Mouse (Mus musculus) liver, adult (tissue): ENCODE results near the gene Ttyh1.

Source experiments
- GATA4 ChIP-seq: IDR thresholded peaks from 2 replicates; pipeline ENCODE4 v1.6.1; 2014; ENCODE audit warnings: mild to moderate bottlenecking, low read length; ENCODE audit not compliant: insufficient replicate concordance

Gene Ttyh1

DNA sequence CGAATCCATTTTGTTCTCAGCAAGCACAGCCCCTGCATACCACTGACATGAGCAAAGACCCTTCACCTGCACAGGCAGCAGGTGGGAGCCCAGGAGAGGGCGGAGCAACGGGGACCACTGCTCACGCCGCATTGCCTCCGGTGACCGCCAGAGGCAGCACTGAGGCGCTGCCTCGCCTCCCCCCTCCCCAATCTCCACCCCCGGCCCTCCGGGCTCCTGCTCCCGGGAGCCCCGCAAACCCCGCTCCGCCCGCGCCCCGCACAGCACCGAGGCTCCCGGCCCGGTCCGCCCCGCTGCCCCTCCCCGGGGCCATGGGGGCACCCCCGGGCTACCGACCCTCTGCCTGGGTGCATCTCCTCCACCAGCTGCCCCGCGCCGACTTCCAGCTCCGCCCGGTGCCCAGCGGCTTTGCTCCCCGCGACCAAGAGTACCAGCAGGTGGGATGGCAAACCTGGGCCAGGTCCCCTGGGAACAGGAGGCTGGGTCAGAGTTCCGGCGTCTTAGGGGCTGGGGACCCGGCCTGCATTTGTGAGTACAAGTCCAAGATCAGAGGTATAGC lies at the start of gene Ttyh1:
Gene Ttyh1 (plus strand): TSS at position 65 of the 559 bp plus-strand sequence.
- no peak for TF ChIP-seq GATA4

DNA sequence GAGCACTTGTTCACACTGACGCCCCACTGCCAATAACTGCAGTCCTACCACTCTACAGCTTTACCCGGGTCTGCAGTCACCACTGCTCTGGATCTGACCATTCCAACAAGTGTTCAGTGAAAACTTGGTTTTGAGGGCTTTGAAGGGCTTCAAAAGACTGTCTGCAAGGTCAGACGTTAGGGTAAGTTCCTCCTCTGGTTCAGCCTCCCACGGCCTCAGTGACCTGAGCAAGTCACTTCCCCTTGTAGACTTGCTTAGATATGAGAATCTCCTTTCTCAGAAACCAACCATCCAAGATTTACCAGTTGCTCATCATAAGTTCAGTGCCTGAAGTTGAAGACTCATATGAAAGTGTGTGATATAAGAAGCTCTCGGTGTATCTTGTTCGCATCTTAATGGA lies 48.1 kb upstream of the Ttyh1 start:
- TF ChIP-seq GATA4 = no peak

DNA sequence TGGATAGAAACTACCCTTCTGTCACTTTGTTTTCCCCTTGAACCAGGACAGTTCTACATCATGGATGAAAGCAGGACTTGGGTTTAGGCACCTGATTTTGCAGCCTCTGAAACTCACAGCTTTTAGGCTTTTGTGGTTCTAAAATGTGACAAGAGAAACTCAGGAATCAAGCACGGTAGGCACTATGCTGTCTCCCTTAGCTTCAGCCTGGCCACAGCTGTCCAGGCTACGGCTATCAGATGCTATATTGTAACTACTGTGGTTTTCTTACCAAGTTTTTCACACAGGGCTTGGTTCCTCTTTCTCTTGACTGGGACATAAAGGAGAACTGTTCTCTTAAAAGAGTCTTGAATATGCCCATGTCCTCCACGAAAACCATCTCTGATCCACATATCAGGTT lies 46.1 kb upstream of the Ttyh1 start:
- TF ChIP-seq GATA4 = no peak

DNA sequence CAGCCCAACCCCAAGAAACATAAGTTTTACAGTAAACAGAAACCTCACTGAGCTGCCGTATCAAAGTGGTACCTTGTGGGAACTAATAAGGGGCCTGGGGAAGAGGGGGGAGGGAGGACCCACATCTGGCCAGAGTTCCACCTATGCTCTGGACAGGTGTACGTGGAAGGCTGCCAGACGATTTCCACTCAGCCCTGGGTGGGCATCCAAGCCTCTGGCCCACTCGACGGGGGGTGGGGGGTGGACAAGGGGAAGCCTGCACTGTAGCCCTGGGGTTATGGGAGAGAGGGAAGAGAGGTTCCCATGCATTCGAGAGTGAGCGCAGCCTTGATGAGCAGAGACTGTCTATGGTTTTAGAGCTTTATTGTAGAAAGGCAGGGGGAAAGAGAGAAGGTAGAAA lies 39.7 kb upstream of the Ttyh1 start:
- no peak for TF ChIP-seq GATA4

DNA sequence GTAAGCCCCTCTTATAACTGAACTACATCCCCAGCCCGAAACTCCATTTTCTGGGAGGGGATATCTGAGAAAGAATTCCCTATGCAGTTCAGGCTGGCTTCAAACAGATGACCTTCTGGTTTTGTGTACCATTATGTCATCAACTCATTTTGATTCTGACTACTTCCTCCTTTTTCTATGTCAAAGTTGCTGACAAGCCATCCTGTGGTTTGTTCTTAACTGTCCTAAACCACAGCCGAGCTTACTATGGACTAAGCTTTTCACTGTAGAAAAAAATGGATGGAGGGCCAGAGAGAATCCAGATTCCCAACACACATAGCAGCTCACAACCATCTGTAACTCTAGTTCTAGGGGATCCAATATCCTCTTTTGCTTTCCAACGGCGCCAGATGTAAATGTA lies 38.7 kb upstream of the Ttyh1 start:
- TF ChIP-seq GATA4 = no peak

DNA sequence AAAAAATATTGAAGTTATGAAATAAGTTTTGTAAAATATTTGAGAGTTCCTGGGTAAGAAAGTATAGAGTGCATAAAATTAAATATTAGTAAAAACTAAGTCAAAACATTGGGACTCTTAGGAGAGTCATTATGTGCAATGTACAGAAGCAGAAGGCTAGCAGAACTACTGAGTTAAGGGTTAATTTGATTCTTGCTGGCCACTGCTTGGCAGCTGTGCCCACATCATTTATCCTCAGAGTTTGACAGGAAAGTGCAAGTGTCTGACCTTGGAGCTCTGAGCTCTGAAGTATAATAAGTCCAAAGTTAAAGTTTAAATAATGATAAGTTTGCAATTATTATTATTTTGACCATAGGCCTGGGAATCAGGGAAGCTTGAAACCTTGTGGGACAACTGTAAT lies 37.5 kb upstream of the Ttyh1 start:
- TF ChIP-seq GATA4 = no peak

DNA sequence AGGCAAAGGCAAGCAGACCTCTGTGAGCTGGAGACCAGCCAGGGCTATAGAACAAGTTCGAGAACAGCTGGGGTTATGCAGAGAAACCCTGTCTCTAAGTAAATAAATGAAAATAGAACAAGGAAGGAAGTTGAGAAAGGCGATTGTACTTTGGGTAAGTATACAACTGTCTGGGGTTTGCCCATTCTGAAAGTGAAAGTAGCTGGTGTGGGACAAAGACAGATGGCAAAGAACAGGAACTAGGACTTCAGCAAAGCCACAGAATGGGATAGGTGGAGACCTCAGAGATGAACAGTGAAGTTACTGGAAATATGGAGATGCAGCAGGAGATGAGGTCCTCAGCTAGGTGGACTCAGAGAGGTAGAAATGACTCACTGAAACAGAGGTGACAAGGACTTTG lies 36.4 kb upstream of the Ttyh1 start:
- no peak for TF ChIP-seq GATA4

DNA sequence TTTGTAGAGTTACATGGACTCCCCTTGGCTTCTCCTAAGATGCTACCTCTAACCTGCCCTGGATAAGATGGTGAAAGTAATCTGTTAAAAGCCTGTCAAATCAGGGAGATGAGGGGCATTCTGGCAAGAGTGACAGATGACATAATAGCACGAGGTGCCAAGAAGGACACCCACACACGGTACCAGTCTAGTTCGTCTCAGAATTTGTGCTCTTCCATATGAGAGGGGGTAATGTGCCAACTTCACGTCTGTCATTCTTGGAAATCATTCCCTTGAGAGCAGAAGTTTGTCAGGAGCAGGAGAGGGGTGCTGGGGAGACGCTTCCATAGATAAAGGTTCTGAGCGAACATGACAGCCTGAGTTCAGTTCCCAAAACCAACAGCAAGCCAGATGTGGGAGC lies 35.0 kb upstream of the Ttyh1 start:
- TF ChIP-seq GATA4 = no peak

DNA sequence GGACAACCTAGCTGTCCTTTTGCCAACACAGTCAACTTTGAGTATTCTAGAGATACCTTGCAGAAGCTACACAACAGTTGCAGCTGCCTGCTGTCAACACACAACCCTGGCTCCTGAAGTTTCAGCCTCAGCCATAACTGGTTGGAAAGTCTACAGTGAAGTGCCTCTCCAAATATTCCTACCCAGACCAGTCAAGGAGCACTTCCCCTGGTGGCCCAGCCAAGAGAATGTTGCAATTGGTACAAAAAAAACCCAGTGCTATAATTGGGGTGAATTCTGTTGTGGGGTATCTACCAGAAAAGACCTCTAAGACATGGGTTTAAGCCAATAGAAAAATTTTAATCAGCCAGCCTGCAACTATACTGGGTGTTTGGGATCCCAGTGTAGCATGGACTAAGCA lies 33.6 kb upstream of the Ttyh1 start:
- TF ChIP-seq GATA4 = no peak

DNA sequence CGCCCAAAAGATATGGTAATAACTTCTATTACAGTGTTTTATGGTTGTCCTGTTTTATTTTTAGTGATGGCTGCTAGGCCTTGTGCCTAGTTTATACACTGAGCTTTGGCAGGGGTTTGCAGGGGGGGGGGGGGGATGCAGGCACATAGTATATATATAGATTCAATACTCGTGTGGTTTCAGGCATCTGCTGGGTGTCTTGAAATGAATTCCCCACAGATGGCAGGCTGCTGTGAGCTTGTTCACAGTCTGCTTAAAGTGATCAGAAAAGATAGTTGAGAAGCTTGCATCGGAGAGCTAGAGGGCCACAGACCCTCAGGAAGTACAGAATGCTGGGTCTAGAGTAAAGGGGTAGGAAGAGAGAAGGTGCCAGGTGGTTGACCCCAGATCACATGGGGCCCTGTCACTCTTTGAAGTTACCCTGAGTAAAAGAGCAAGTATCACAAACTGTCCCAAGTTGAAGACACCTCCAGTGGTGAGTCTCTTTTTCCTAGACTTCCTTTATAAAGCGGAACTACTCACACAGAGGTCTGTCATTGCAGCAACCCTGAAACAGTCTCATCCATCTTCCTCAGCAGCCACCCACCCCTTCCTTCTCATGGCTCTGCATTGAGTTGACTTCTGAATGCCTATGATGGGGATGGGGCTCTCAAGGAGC lies 31.8 kb upstream of the Ttyh1 start:
- no peak for TF ChIP-seq GATA4

DNA sequence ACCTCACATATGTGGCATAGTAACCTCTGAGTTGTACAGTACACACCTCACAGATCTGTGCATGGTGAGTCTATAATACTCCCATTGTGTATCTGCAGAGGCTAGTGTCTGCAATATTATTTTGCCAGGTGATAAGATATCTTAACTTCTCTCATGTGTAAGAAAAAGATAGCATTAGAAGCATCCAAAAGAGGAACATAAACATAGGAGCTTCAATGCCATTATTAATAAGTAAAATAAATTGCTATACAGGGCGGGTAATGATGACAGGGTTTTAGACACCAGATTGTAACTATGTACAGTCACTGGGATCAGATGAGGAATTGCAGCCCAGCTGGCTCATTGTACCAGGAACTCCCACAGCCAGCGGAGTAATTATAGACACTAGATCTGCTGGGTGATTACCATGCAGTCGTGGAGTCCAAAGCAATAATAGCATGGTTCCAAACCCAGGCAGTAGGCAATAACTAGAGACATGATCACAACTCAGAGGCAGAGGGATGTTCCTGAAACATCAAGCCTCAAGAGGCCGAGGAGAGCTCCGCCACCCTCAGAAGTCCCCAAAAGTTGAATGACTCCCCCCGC lies 31.2 kb upstream of the Ttyh1 start:
- TF ChIP-seq GATA4 = no peak

DNA sequence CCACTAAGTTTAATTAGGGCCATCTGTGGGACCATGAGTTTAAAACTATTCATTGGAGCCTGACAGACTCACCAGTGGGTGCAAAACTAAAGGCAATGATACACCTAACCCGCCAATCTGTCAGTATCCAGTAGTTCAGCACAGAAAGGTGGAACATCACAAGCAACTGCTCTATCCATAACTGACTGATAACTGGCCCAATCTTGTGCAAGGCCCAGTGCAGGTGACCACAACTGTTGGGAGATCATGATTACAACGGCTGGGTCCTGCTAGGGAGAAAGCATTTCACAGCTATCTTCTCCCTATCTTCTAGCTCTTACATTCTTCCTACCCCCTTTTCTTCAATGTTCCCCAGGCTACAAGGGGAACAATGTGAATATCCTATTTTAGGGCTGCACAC lies 30.5 kb upstream of the Ttyh1 start:
- no peak for TF ChIP-seq GATA4

DNA sequence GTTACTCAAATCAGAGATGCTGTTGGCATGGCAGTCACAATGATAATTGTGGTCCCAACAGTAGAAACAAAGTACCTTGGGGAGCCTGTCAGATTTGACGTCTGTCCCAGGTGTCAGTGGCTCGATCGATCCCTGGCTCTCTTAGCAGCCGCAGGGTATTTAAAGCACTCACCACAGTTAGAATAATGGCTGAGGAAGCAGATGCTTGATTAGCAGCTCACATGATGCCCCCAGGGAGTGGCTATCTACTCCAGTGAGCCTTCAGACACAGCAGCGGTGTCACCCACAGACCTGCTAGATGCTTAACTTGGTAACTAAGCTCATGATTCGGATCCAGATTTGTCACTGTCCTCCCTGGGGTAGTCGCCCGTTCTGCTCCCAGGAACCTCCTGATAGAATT lies 28.0 kb upstream of the Ttyh1 start:
- TF ChIP-seq GATA4 = no peak

DNA sequence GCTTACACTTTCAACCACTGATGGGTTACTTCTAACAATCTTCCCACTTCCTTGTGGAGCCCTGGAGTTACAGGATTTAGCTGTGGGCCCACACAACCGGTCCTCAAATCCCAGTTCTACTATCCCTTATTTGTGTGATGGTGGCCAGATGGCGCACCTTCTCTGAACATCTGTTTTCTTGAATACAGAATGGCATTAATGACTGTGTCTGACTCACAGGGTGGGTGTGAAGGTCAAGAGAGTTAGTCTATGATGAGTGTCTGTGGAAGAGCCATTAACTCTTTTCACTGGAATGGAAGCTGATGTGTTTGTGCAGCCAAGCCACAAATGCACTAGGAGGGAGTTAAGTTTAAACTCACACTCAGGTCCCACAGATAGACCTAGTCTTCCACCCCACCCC lies 20.9 kb upstream of the Ttyh1 start:
- no peak for TF ChIP-seq GATA4

DNA sequence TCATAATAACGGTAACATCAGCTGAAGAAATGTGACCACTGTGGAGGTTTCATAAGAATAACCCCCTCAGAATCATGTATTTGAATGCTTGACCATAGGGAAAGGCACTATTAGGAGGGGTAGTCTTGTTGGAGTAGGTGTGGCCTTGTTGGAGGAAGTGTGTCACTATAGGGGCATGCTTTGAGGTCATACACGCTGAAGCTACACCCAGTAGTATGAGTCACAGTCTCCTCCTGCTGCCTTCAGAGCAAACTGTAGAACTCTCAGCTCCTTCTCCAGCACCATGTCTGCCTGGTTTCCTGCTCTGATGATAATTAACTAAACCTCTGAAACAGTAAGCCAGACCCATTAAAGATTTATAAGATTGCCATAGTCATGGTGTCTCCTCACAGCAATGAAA lies 20.4 kb upstream of the Ttyh1 start:
- no peak for TF ChIP-seq GATA4

DNA sequence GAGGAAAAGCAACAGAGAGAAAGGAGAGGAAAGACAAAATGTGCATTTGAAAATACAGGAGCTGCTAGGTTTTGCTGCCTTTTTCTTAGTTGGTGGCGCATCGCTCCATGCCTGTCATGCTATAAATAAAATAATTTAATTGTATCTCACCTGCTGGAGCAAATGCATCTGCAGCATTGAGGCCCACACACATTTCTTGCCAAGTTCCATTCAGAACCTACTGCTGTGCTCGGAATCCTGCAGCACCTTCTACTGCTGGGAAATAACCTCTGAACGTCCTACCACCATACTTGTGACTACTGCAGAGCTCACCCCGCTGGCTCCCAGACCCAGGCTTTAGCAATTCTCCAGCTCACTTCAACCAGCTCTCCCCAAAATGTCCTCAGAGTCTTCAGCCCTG lies 18.1 kb upstream of the Ttyh1 start:
- no peak for TF ChIP-seq GATA4

DNA sequence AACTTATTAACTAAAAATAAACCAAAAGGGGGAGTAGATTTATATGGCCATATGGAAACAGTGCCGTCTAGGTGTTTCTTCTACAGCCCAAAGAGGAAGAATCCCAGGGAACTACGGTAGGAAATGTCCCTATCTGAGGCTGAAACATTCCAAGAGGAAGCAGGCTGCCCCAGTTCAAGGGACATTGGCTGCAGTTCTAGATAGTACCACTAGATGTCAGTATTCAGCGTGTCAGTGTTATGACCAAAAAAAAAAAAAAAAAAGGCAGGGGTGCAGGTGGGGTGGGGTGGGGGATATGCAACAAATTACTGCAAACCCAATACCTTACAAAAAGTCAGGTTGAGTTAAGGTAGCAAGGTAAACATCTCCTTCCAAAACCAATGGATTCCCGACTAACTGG lies 15.8 kb upstream of the Ttyh1 start:
- no peak for TF ChIP-seq GATA4
